Mouse (Mus musculus) gastrocnemius, adult 2 months (tissue): Measurements from ENCODE around the gene Rsl24d1. TPM values are rescaled to one million over a fixed set of nuclear protein-coding genes. Genes with fewer than 3 reads are reported as not detected.
"Not testable (repeated sequence)": the region's sequence is repeated elsewhere in the genome, so short reads cannot be mapped to it uniquely, and the experiment has no call there.

ENCODE experiments used
- DNase-seq: peaks from one replicate; pipeline ENCODE4 v3.0.0; 2022
- H3K27ac ChIP-seq: fragments of 200-600 bp; 2 replicates; pipeline ENCODE4 v1.8.1; 2022; ENCODE audit warnings: mild to moderate bottlenecking
- H3K4me3 ChIP-seq: fragments of 200-600 bp; 2 replicates; pipeline ENCODE4 v1.8.1; 2022; ENCODE audit warnings: mild to moderate bottlenecking, moderate library complexity
- CTCF ChIP-seq: fragments of 200-600 bp; IDR thresholded peaks from 2 replicates; pipeline ENCODE4 v1.8.1; 2022; ENCODE audit warnings: antibody characterized with exemption, mild to moderate bottlenecking, moderate library complexity
- intact Hi-C: fragments of 180-260 bp; cut with DNase I; formaldehyde crosslinking; loops from one replicate; pipeline ENCODE4 v1.15.1; 2025
- long read RNA-seq, 2 experiments: library from polyadenylated mRNA; stranded (forward); transcript quantifications; one replicate each; pipeline ENCODE4 v2.0.0; 2021
- total RNA-seq, 2 experiments: library from RNA; stranded (reverse); gene quantifications; 2 replicates each; pipeline ENCODE4 v1.2.3; 2021

Rsl24d1 gene
- 10 to 100 TPM; 37.3 to 45.4 TPM for total RNA-seq
- long read RNA-seq, experiment 1, transcript Rsl24d1-201 (6 exons, 1,543 nt) = major isoform, 33 of 34 reads
- long read RNA-seq, experiment 1, partial matches to known transcripts = 1 of 34 reads
- long read RNA-seq, experiment 1, other reads (novel, unspliced or antisense) = 0 of 34 reads
- long read RNA-seq, experiment 2, transcript Rsl24d1-201 (6 exons, 1,543 nt) = major isoform, 25 of 25 reads
- long read RNA-seq, experiment 2, partial matches to known transcripts = 0 of 25 reads
- long read RNA-seq, experiment 2, other reads (novel, unspliced or antisense) = 0 of 25 reads

GRCm38 (mm10) chr9:73112919-73113906 lies at the start of gene Rsl24d1:
Gene Rsl24d1 (plus strand): TSS chr9:73113426.
- no peak for TF ChIP-seq CTCF
- peak; percentile 85 for DNase-seq
- peak within 1 kb of the TSS; percentile 93 for H3K27ac ChIP-seq
- intact Hi-C loops = no loop called here
- peak within 1 kb of the TSS; percentile 95 for H3K4me3 ChIP-seq

GRCm38 (mm10) chr9:73063621-73064290 lies 49.5 kb upstream of the Rsl24d1 start:
- no peak for DNase-seq
- no peak overlapping the region for H3K27ac ChIP-seq
- no peak for TF ChIP-seq CTCF
- intact Hi-C loops = no loop called here
- H3K4me3 ChIP-seq = no peak overlapping the region

GRCm38 (mm10) chr9:73067086-73067485 lies 46.1 kb upstream of the Rsl24d1 start:
- peak overlapping the region; percentile 35; the same call in 1 of the 2 replicates for H3K4me3 ChIP-seq
- no peak for TF ChIP-seq CTCF
- intact Hi-C loops = no loop called here
- DNase-seq = no peak
- H3K27ac ChIP-seq = no peak overlapping the region

GRCm38 (mm10) chr9:73068230-73068679 lies 45.0 kb upstream of the Rsl24d1 start:
- no peak for DNase-seq

GRCm38 (mm10) chr9:73068688-73069087 lies 44.5 kb upstream of the Rsl24d1 start:
- no peak for DNase-seq
- TF ChIP-seq CTCF = no peak
- H3K27ac ChIP-seq = peak overlapping the region; percentile 48
- H3K4me3 ChIP-seq = no peak overlapping the region
- intact Hi-C loops = no loop called here

More at GRCm38 (mm10) chr9:73068230-73068679, 45.0 kb upstream of the Rsl24d1 start:
- Histone ChIP-seq H3K4me3 (no peak overlapping the region), H3K27ac (peak overlapping the region; percentile 48)
- TF ChIP-seq CTCF = no peak
- intact Hi-C loops = no loop called here

- 0 out of 2 replicates have a peak, but pooled peaks have one; percentile 11 for TF ChIP-seq CTCF
- Histone ChIP-seq H3K27ac (peak overlapping the region; percentile 31; the same call in 1 of the 2 replicates), H3K4me3 (no peak overlapping the region)
- intact Hi-C loops = no loop called here
- DNase-seq = no peak
These were observed 42.1 kb upstream of the Rsl24d1 start for GRCm38 (mm10) chr9:73070971-73071659.

- TF ChIP-seq CTCF = no peak
- DNase-seq = no peak
- Histone ChIP-seq H3K27ac (no peak overlapping the region), H3K4me3 (no peak overlapping the region)
- intact Hi-C loops = no loop called here
These were observed 40.8 kb upstream of the Rsl24d1 start for GRCm38 (mm10) chr9:73072426-73072825.

GRCm38 (mm10) chr9:73073169-73073568 lies 40.1 kb upstream of the Rsl24d1 start:
- TF ChIP-seq CTCF = no peak
- DNase-seq = no peak

DNA sequence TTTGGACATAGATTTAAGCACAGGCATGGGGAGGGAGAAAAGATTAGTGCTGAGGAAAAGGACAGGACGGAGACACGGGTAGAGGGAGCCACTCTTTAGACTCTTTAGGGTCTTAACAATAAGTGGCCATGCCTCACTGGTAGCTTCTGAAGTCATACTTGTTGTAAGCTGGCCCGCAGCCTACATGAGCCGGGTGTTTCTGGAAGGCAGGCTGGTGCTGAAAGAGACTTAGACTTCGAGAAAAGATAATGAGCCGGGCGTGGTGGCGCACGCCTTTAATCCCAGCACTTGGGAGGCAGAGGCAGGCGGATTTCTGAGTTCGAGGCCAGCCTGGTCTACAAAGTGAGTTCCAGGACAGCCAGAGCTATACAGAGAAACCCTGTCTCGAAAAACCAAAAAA lies 33.9 kb upstream of the Rsl24d1 start:
- H3K4me3 ChIP-seq, H3K27ac ChIP-seq, DNase-seq, intact Hi-C loops: not testable (repeated sequence)

More at GRCm38 (mm10) chr9:73073169-73073568, 40.1 kb upstream of the Rsl24d1 start:
- no peak overlapping the region for H3K4me3 ChIP-seq
- H3K27ac ChIP-seq = no peak overlapping the region
- intact Hi-C loops = no loop called here

DNA sequence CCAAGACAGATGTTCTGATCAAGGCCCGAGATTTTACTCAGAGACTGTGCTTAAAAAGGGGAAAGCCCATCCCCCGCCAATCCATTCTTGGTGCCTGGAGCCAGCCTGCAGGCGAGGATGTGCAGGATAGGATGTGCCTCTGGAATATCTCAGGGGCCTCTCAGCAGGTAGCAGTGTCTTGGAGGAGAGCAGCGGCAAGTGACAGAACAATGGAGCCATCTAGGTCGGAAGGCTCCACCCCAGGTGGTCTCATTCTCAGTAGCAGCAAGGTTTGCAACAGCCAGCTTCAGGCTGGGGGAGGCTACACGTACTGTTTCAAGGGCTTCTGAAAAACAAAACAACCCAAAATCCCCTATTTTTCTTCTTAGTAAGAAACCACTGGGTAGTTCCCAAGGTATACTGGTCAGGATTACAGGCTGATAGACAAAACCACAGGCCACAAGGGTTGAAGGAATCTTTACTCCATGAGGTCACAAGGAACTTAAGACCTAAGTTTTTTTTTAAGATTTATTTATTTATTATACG lies 33.4 kb upstream of the Rsl24d1 start:
- TF ChIP-seq CTCF = no peak
- intact Hi-C loops = no loop called here
- H3K4me3 ChIP-seq = no peak overlapping the region
- DNase-seq = no peak
- no peak overlapping the region for H3K27ac ChIP-seq

GRCm38 (mm10) chr9:73082291-73083000 lies 30.8 kb upstream of the Rsl24d1 start:
- no peak for DNase-seq
- H3K4me3 ChIP-seq = no peak overlapping the region
- no peak for TF ChIP-seq CTCF
- intact Hi-C loops = no loop called here
- H3K27ac ChIP-seq = no peak overlapping the region
